Comparison of ENCODE assay signal across 25 mouse cellular contexts in the genomic region with DNA sequence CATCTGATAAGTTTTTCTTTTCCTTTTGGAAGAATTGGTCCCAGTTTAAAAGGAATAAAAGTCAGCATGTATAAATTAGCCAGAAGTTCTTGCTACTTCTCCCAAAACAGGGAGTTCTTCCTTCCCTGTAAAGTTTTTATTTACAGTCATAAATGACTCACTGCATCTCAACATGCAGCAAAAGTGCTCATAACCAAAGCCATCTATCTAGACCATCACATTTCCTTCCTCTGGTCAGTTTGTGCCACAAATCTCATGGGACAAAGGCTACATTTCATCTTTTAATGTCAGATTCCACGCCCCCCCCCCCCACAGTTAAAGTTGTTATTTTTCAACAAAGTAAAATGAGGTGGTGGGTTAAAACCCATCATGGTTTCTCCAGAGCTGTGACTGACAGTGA.
"Had no signal": no experiment of that assay in that cellular context is flagged by ENCODE, and none has a peak within 500 bp of the region (broad histone marks: within the 10 kb centered on the region; RNA-seq: fewer than 3 reads in every experiment).

No protein-coding gene starts in this region.

- H3K9me3 ChIP-seq: heart, embryonic 12.5 days; hindbrain, embryonic 10.5 days; hindbrain, embryonic 12.5 days; intestine, embryonic 15.5 days; limb, embryonic 10.5 days; limb, embryonic 12.5 days; liver, embryonic 12.5 days had no signal

- H3K4me1 ChIP-seq: heart, embryonic 12.5 days; hindbrain, embryonic 10.5 days; hindbrain, embryonic 12.5 days; intestine, embryonic 15.5 days; liver, embryonic 12.5 days had no signal

- H3K27me3 ChIP-seq: heart, embryonic 12.5 days; hindbrain, embryonic 12.5 days; intestine, embryonic 15.5 days; liver, embryonic 12.5 days had no signal

- ATAC-seq: hindbrain, embryonic 16.5 days; inflammation-experienced regulatory T-cells, adult 6 months; intestine, embryonic 15.5 days; intestine, postnatal 0 days; liver, embryonic 12.5 days had no signal

- H3K4me2 ChIP-seq: heart, embryonic 12.5 days; hindbrain, embryonic 12.5 days; hindbrain, embryonic 14.5 days; intestine, embryonic 15.5 days; limb, embryonic 12.5 days; liver, embryonic 12.5 days had no signal

- H3K36me3 ChIP-seq: heart, embryonic 12.5 days; hindbrain, embryonic 10.5 days; hindbrain, embryonic 12.5 days; intestine, embryonic 15.5 days; limb, embryonic 10.5 days; limb, embryonic 12.5 days; liver, embryonic 12.5 days had no signal

- H3K27ac ChIP-seq: heart, adult 2 months; hindbrain, embryonic 10.5 days; hindbrain, embryonic 12.5 days; hindbrain, embryonic 14.5 days; intestine, embryonic 15.5 days; layer of hippocampus, adult 2 months; left cerebral cortex, adult 2 months; limb, embryonic 10.5 days; limb, embryonic 12.5 days; liver, embryonic 12.5 days; liver, embryonic 14.5 days had no signal

- H3K4me3 ChIP-seq: heart, adult 2 months; heart, embryonic 12.5 days; hindbrain, embryonic 10.5 days; hindbrain, embryonic 12.5 days; intestine, embryonic 15.5 days; layer of hippocampus, adult 2 months; left cerebral cortex, adult 2 months; limb, embryonic 10.5 days; limb, embryonic 12.5 days; liver, embryonic 12.5 days had no signal

- H3K9ac ChIP-seq: heart, embryonic 12.5 days; hindbrain, embryonic 12.5 days; hindbrain, embryonic 14.5 days; intestine, embryonic 15.5 days; limb, embryonic 12.5 days; liver, embryonic 12.5 days; liver, embryonic 14.5 days had no signal

- DNase-seq: gastrocnemius, postnatal 14 days; gastrocnemius, postnatal 36 days; heart, adult 2 months; heart, postnatal 10 days; heart, postnatal 4 days; kidney, adult 18-20 months; kidney, adult 8-10 months; kidney, postnatal 10 days; kidney, postnatal 25 days; kidney, postnatal 4 days; liver had no signal
